Mouse (Mus musculus): ENCODE results near the gene Map3k6. TPM values are rescaled to one million over a fixed set of nuclear protein-coding genes. Genes with fewer than 3 reads are reported as not detected.

Gene Map3k6
- polyA plus RNA-seq, 1 experiment from 2014 or later: 8.6 TPM

Small RNAs within 50 kb of the gene (microRNA-seq; reads per million reads assigned to microRNA genes)
- 0.97 reads per million for gene Mir7017

Other genes with a start within 250 kb of the Map3k6 start
- 8.2 and 9.3 TPM in 2 replicates for gene Ahdc1, start 229.6 kb upstream of the Map3k6 start, polyA plus RNA-seq (2015; fragmentation: Nextera tagmentation; extraction: Ambion mirVana)
- gene Wasf2, start 110.3 kb upstream of the Map3k6 start, polyA plus RNA-seq (2015; fragmentation: Nextera tagmentation; extraction: Ambion mirVana): 109 TPM in 2 replicates
- gene Cd164l2, start 28.7 kb upstream of the Map3k6 start, polyA plus RNA-seq (2015; fragmentation: Nextera tagmentation; extraction: Ambion mirVana): 6.8 and 7.8 TPM in 2 replicates
- 0.13 and 0.23 TPM in 2 replicates for gene Gpr3, start 28.3 kb upstream of the Map3k6 start, polyA plus RNA-seq (2015; fragmentation: Nextera tagmentation; extraction: Ambion mirVana)
- gene Sytl1, start 22.3 kb downstream of the Map3k6 start, polyA plus RNA-seq (2015; fragmentation: Nextera tagmentation; extraction: Ambion mirVana): 17.0 and 29.0 TPM in 2 replicates
- gene Tmem222, start 37.0 kb downstream of the Map3k6 start, polyA plus RNA-seq (2015; fragmentation: Nextera tagmentation; extraction: Ambion mirVana): 73.6 and 74.2 TPM in 2 replicates
- gene Wdtc1, start 112.7 kb downstream of the Map3k6 start, polyA plus RNA-seq (2015; fragmentation: Nextera tagmentation; extraction: Ambion mirVana): 18.6 and 24.2 TPM in 2 replicates
- gene Slc9a1, start 128.9 kb downstream of the Map3k6 start, polyA plus RNA-seq (2015; fragmentation: Nextera tagmentation; extraction: Ambion mirVana): 8.8 and 9.3 TPM in 2 replicates
- 2.4 and 4.1 TPM in 2 replicates for gene Tent5b, start 239.3 kb downstream of the Map3k6 start, polyA plus RNA-seq (2015; fragmentation: Nextera tagmentation; extraction: Ambion mirVana)